Mouse (Mus musculus): ENCODE measurements around the gene Olfr1239. TPM values are rescaled to one million over a fixed set of nuclear protein-coding genes. Genes with fewer than 3 reads are reported as not detected.

The Olfr1239 gene
- polyA plus RNA-seq (2012), result not detected in 2 replicates

DNA sequence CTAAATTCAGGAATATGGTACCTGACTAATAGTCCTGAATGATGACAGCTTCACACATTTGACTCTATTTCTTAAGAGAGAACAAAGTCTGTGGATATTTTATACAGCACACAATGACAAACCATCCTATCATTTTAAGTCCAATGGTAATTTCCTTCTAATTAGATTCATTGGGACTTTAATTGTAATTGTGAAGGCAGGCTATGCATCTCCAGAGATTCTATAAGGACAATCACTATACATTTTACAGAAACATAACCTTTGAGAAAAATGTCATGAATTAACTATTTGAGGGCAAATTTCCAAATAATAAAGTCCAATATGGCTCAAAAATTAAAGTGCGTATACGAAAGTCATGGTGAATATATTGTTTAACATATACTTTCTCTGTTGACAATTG is at the start of gene Olfr1239:
TSS of gene Olfr1239 (minus strand) at position 101 of the 400 bp plus-strand sequence.

DNA sequence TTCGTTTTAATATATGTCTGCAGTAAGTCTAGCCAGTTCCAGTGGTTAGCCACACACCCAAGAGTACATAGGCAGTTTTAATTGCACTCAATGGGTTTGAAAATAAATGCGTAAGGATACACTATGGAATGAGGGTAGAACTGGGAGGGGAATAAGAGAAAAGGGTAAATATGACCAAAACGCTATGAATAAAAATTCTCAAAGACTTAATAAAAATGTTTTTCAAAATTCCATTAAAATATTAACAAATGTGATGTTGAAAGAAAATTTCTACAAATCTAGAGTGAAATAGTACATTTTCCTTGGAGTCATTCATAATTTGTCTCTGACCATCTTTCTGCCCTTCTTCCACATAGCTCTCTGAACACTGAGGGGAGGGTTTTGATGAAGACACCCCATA is 22.7 kb upstream of the Olfr1239 start, which contains the start of gene Olfr1240:
TSS of gene Olfr1240 (minus strand) at position 101 of the 400 bp plus-strand sequence.

DNA sequence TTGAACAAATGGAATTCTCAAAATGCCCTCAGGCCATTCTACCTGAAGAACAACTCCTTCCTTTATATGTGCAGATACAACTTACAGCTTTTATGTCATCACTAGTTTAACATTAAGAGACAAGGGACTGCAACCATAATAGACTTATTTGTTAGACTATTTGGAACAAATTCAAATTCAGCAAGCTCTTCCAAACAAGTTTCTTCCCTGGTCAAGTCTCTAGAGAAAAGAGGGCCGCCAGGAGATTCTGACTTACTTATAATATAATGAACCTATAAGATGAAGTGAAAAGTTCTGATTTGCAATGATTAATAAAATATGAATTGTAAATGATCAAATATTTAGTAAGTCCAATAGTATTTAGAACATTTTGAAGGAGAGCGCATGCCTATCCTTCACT is 10.6 kb downstream of the Olfr1239 start, which contains the start of gene Olfr1238:
TSS of gene Olfr1238 (minus strand) at position 101 of the 400 bp plus-strand sequence.

Other genes with a start within 250 kb of the Olfr1239 start
- gene Olfr1225, start 245.7 kb downstream of the Olfr1239 start, polyA plus RNA-seq (2012), result not detected in 2 replicates
- gene Olfr1226, start 220.4 kb downstream of the Olfr1239 start, polyA plus RNA-seq (2012), result not detected in 2 replicates
- gene Olfr1228, start 166.3 kb downstream of the Olfr1239 start, polyA plus RNA-seq (2012), result not detected in 2 replicates
- not detected in 2 replicates for gene Olfr1229, start 132.4 kb downstream of the Olfr1239 start, polyA plus RNA-seq (2012)
- not detected in 2 replicates for gene Olfr1230, start 123.1 kb downstream of the Olfr1239 start, polyA plus RNA-seq (2012)
- not detected in 2 replicates for gene Olfr1231, start 113.3 kb downstream of the Olfr1239 start, polyA plus RNA-seq (2012)
- not detected in 2 replicates for gene Olfr1232, start 90.7 kb downstream of the Olfr1239 start, polyA plus RNA-seq (2012)
- not detected in 2 replicates for gene Olfr1233, start 78.0 kb downstream of the Olfr1239 start, polyA plus RNA-seq (2012)
- gene Olfr1234, start 55.5 kb downstream of the Olfr1239 start, polyA plus RNA-seq (2012), result not detected in 2 replicates
- not detected in 2 replicates for gene Olfr1238, start 10.7 kb downstream of the Olfr1239 start, polyA plus RNA-seq (2012)
- not detected in 2 replicates for gene Olfr1240, start 22.6 kb upstream of the Olfr1239 start, polyA plus RNA-seq (2012)
- not detected in 2 replicates for gene Olfr1241, start 66.7 kb upstream of the Olfr1239 start, polyA plus RNA-seq (2012)
- gene Olfr1242, start 77.9 kb upstream of the Olfr1239 start, polyA plus RNA-seq (2012), result not detected in 2 replicates
- gene Olfr1243, start 111.1 kb upstream of the Olfr1239 start, polyA plus RNA-seq (2012), result not detected in 2 replicates
- gene Olfr1245, start 158.0 kb upstream of the Olfr1239 start, polyA plus RNA-seq (2012), result not detected in 2 replicates
- gene Olfr1246, start 172.8 kb upstream of the Olfr1239 start, polyA plus RNA-seq (2012), result not detected in 2 replicates
- not detected in 2 replicates for gene Olfr1247, start 193.7 kb upstream of the Olfr1239 start, polyA plus RNA-seq (2012)
- not detected in 2 replicates for gene Olfr1248, start 197.8 kb upstream of the Olfr1239 start, polyA plus RNA-seq (2012)
- gene Olfr1249, start 214.6 kb upstream of the Olfr1239 start, polyA plus RNA-seq (2012), result not detected in 2 replicates
- not detected in 2 replicates for gene Olfr1250, start 241.1 kb upstream of the Olfr1239 start, polyA plus RNA-seq (2012)

Data from megakaryocyte-erythroid progenitor cell, adult 5 weeks (primary cell).